6 mouse cellular contexts compared by ENCODE assay signal in genomic region chr2:175175401-175176180, GRCm38 (mm10). TPM values are rescaled to one million over a fixed set of nuclear protein-coding genes. Genes with fewer than 3 reads are reported as not detected.
DNase-seq lines count a peak whose midpoint lies in the region; TF ChIP-seq lines count a peak whose summit lies in the region.
"Not testable (repeated sequence)": the region's sequence is repeated elsewhere in the genome, so short reads cannot be mapped to it uniquely, and the experiment has no call there.

TSS of gene Gm14443 (minus strand) at chr2:175175871.

- not testable (repeated sequence) for H3K4me1 ChIP-seq in ES-Bruce4 (ENCODE audit: control insufficient read depth, insufficient read depth, low read length); MEL (ENCODE audit: control insufficient read depth in 1 of 2, insufficient read depth in 2 of 2, low read length in 2 of 2); liver, adult 2 months (ENCODE audit: control insufficient read depth, insufficient read depth, low read length)

- not testable (repeated sequence) for H3K9me3 ChIP-seq in ES-Bruce4 (replicated peaks; ENCODE audit: control insufficient read depth, insufficient read depth, low read length, poor library complexity, severe bottlenecking); MEL (replicated peaks; ENCODE audit: insufficient read depth, low read length)

- peak within 1 kb of the TSS; percentile 64 for H3K9ac ChIP-seq in ES-Bruce4 (ENCODE audit: low read depth, poor library complexity, severe bottlenecking)
- H3K9ac ChIP-seq in MEL (ENCODE audit: control insufficient read depth, low read depth, low read length, poor library complexity, severe bottlenecking); liver, adult 2 months (ENCODE audit: low read depth, low read length): not testable (repeated sequence)

- H3K4me3 ChIP-seq in ES-Bruce4 (ENCODE audit: low read depth, low read length) (peak within 1 kb of the TSS; percentile 93), MEL (ENCODE audit: control insufficient read depth in 1 of 2, insufficient read depth in 1 of 2, low read depth in 2 of 2, low read length in 2 of 2) (peak within 1 kb of the TSS in 1 of 2 experiments; percentile 27; a peak in 2 of 4 replicates)
- not testable (repeated sequence) for H3K4me3 ChIP-seq in liver, adult 2 months (ENCODE audit: insufficient read depth, low read depth, low read length)

- not testable (repeated sequence) for H3K27me3 ChIP-seq in ES-Bruce4 (ENCODE audit: control insufficient read depth, insufficient read depth, low read length, poor library complexity, severe bottlenecking); MEL (ENCODE audit: control insufficient read depth in 1 of 2, insufficient read depth in 2 of 2, low read length in 2 of 2); liver, adult 2 months (ENCODE audit: control insufficient read depth, insufficient read depth, low read length)

- WGBS in liver, adult 2 months, result 67% methylated on average over 12 of the region's 12 CpGs

- DNase-seq in A20 (ENCODE audit: low read depth, low spot score) (peak; percentile 21), MEL (ENCODE audit: low read depth, low spot score) (peak; percentile 9), ZHBTc4 (ENCODE audit: low read depth, low spot score) (peak; percentile 96)
- DNase-seq in liver, adult 2 months (ENCODE audit: extremely low read depth, low read depth, low spot score), result peak; percentile 1
- peak; percentile 76 for DNase-seq in testis, postnatal 14 days (ENCODE audit: low spot score)

- peak within 1 kb of the TSS; percentile 37 for H3K27ac ChIP-seq in ES-Bruce4 (ENCODE audit: insufficient read depth, low read length)
- H3K27ac ChIP-seq in MEL (ENCODE audit: control insufficient read depth, low read depth, low read length); liver, adult 2 months (replicated peaks; ENCODE audit: insufficient read depth, low read depth, low read length): not testable (repeated sequence)

- not testable (repeated sequence) for H3K36me3 ChIP-seq in ES-Bruce4 (ENCODE audit: control insufficient read depth, insufficient read depth, low read length, poor library complexity, severe bottlenecking); MEL (ENCODE audit: control insufficient read depth in 1 of 2, insufficient read depth in 2 of 2, low read length in 2 of 2); liver, adult 2 months (ENCODE audit: control insufficient read depth, insufficient read depth, low read length)

- not testable (repeated sequence) for TF ChIP-seq EP300 in ES-Bruce4 (IDR thresholded peaks at IDR 0.05; ENCODE audit: insufficient read depth, low read depth, low read length); MEL (IDR thresholded peaks at IDR 0.05; ENCODE audit: low read depth in 1 of 2, low read length in 2 of 2)

- not testable (repeated sequence) for TF ChIP-seq RAD21 in MEL (IDR thresholded peaks at IDR 0.05; ENCODE audit: low read depth, low read length)

- not testable (repeated sequence) for TF ChIP-seq POLR2A in ES-Bruce4 (IDR thresholded peaks at IDR 0.05; ENCODE audit: insufficient read depth, low read length); MEL (IDR thresholded peaks at IDR 0.05; ENCODE audit: control insufficient read depth in 1 of 2, insufficient read depth in 1 of 2, low read depth in 1 of 2, low read length in 2 of 2, poor library complexity in 1 of 2); liver, adult 2 months (IDR thresholded peaks at IDR 0.05; ENCODE audit: extremely low read depth, insufficient read depth, low read length)

- H3K79me2 ChIP-seq in MEL (ENCODE audit: control insufficient read depth, insufficient read depth, low read length, poor library complexity); liver, adult 2 months (ENCODE audit: control insufficient read depth, insufficient read depth, low read length): not testable (repeated sequence)

- TF ChIP-seq CTCF in ES-Bruce4 (IDR thresholded peaks at IDR 0.05; ENCODE audit: low read depth, low read length); MEL (IDR thresholded peaks at IDR 0.05 in 2 of 3, conservative IDR thresholded peaks at IDR 0.05 in 1 of 3; ENCODE audit: control insufficient read depth in 1 of 3, insufficient read depth in 1 of 3, low read depth in 2 of 3, low read length in 3 of 3, poor library complexity in 1 of 3, severe bottlenecking in 1 of 3); liver, adult 2 months (IDR thresholded peaks at IDR 0.05; ENCODE audit: low read depth, low read length): not testable (repeated sequence)

RNA-seq across cellular contexts. Expression of gene Gm14443, which starts in this region (rescaled TPM):
- polyA plus RNA-seq in ES-Bruce4 (2011; ENCODE audit: insufficient read depth, insufficient read length, low read depth, missing spikeins) (8.1 and 9.3 TPM in 2 replicates), MEL (2012; ENCODE audit: insufficient read depth in 1 of 2, insufficient read length in 2 of 2, low read depth in 1 of 2, low replicate concordance in 2 of 2, missing spikeins in 1 of 2) (under 1 TPM in 1 of 2 experiments, not detected in 1; 0.17 TPM)
- total RNA-seq in MEL (2012; rRNA removed), result 0.29 and 0.62 TPM in 2 replicates
- 0.37 and 0.40 TPM in 2 replicates for total RNA-seq in liver, adult 2 months (2014; rRNA removed)
- polyA plus RNA-seq in liver, adult 2 months (2012; rRNA removed), result 0.09 TPM in 1 of 2 replicates, not detected in the other

Comparison
In these comparisons a context has a peak if more than half of its experiments do, and no peak if none do; other contexts are left out.
1. Peak in DNase-seq in MEL; RNA of the gene not detected or under 1 TPM.
2. Peak in DNase-seq in liver, adult 2 months; RNA of the gene not detected or under 1 TPM.
3. DNase-seq: peak in every context shown above with its lines; median percentile 96 in ZHBTc4; 76 in testis, postnatal 14 days; 21 in A20; 9 in MEL; 1 in liver, adult 2 months.